Mouse (Mus musculus): ENCODE measurements around the gene Gstp3. TPM values are rescaled to one million over a fixed set of nuclear protein-coding genes. Genes with fewer than 3 reads are reported as not detected.

Gene Gstp3
- polyA plus RNA-seq (2012; rRNA removed), result 23.6 and 26.4 TPM in 2 replicates

DNA sequence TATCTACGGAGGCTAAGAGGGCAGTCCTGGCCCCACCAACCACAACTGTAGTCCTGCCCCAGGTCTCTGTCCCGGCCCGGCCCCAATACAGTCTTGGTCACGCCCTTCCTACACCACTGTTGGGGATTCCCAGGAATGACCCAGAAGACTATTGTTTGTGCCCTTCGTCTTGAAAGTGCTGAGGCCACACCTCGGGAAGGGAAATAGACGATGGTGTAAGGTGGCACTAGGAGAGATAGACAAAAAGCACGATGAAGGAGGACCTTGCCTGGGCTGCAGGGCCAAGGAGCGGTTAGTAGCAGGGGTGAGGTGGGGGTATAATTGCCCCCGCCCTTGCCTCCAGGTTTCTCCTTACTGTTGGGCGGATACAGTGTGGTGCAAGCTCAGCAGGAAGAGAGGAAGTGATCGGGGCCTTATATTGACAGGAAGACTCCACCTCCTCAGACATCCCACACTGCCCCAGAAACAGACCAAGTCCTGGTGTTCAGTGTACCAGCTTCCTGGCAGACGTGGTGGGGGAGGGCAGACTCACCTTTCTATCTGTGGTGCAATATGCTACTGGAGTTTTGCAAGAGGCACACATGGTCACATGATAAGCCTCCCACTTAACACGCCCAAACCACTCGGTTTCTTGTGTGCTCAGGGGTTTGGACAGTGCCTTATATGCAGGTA, at the start of gene Gstp3:
TSS of gene Gstp3 (minus strand) at position 501 of the 672 bp plus-strand sequence.
- Histone ChIP-seq H3K4me3 (ENCODE audit: control insufficient read depth, insufficient read depth, low read length) (peak within 1 kb of the TSS; percentile 44), H3K27ac (ENCODE audit: control insufficient read depth, insufficient read depth, low read length) (peak within 1 kb of the TSS; percentile 61), H3K4me1 (replicated peaks; ENCODE audit: control insufficient read depth, insufficient read depth, low read length) (peaks cover 27% of the 10 kb centered on the region), H3K36me3 (ENCODE audit: control insufficient read depth, insufficient read depth, low read length) (no peaks in the 10 kb centered on the region), H3K27me3 (ENCODE audit: control insufficient read depth, insufficient read depth, low read length) (no peaks in the 10 kb centered on the region)
- TF ChIP-seq CTCF (IDR thresholded peaks at IDR 0.05; ENCODE audit: borderline replicate concordance, control insufficient read depth, extremely low read depth, insufficient read depth, low read length, poor library complexity) (no peak), POLR2A (IDR thresholded peaks at IDR 0.05; ENCODE audit: control insufficient read depth, extremely low read depth, insufficient read depth, low read length, poor library complexity) (no peak)
- peak; percentile 41 for DNase-seq
- WGBS, result 30% methylated on average over 15 of the region's 15 CpGs

DNA sequence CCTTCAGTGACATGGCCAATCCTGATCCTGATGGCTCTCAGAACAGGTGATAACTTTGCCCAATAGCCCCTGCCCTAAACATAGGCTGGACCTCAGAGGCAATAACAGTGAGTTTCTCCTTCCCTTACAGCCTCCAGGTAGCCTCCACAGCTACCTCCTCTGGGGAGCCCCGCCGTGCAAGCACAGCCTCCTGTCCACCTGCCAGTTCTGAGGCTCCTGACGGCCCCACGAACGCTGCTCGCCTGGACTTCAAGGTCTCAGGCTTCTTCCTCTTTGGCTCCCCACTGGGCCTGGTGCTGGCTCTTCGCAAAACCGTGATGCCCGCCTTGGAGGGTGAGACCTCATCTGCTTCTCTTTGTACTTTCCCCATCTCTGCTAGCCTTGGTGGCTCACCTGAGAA, 49.2 kb upstream of the Gstp3 start:
- no peak overlapping the region for H3K27ac ChIP-seq (ENCODE audit: control insufficient read depth, insufficient read depth, low read length)
- WGBS, result 91% methylated on average over 9 of the region's 9 CpGs
- H3K4me1 ChIP-seq (replicated peaks; ENCODE audit: control insufficient read depth, insufficient read depth, low read length), result peaks cover 23% of the 10 kb centered on the region
- no peak for DNase-seq
- no peak overlapping the region for H3K4me3 ChIP-seq (ENCODE audit: control insufficient read depth, insufficient read depth, low read length)
- peaks cover 13% of the 10 kb centered on the region; the same call in 1 of the 2 replicates for H3K36me3 ChIP-seq (ENCODE audit: control insufficient read depth, insufficient read depth, low read length)
- TF ChIP-seq POLR2A (IDR thresholded peaks at IDR 0.05; ENCODE audit: control insufficient read depth, extremely low read depth, insufficient read depth, low read length, poor library complexity) (no peak), CTCF (IDR thresholded peaks at IDR 0.05; ENCODE audit: borderline replicate concordance, control insufficient read depth, extremely low read depth, insufficient read depth, low read length, poor library complexity) (no peak)
- no peaks in the 10 kb centered on the region for H3K27me3 ChIP-seq (ENCODE audit: control insufficient read depth, insufficient read depth, low read length)

DNA sequence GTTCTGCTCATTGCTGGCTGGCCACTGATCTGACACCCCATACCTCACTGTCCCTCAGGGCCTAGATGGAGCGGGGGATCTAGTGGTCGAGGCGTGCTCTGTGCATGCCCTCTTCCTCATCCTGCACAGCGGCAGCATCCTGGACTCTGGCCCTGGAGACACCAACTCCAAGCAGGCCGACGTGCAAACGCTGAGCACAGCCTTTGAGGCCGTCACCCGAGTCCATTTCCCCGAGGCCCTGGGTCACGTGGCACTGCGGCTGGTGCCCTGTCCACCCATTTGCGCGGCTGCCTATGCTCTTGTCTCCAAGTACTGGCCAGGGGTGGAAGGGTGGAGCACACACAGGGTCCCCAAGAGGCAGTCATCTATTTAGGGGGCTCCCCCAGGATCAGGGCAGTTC, 47.3 kb upstream of the Gstp3 start:
- H3K4me3 ChIP-seq (ENCODE audit: control insufficient read depth, insufficient read depth, low read length), result no peak overlapping the region
- TF ChIP-seq POLR2A (IDR thresholded peaks at IDR 0.05; ENCODE audit: control insufficient read depth, extremely low read depth, insufficient read depth, low read length, poor library complexity), result no peak
- no peak for TF ChIP-seq CTCF (IDR thresholded peaks at IDR 0.05; ENCODE audit: borderline replicate concordance, control insufficient read depth, extremely low read depth, insufficient read depth, low read length, poor library complexity)
- H3K27me3 ChIP-seq (ENCODE audit: control insufficient read depth, insufficient read depth, low read length), result no peaks in the 10 kb centered on the region
- DNase-seq, result no peak
- H3K27ac ChIP-seq (ENCODE audit: control insufficient read depth, insufficient read depth, low read length), result no peak overlapping the region
- 99% methylated on average over 14 of the region's 14 CpGs for WGBS
- H3K4me1 ChIP-seq (replicated peaks; ENCODE audit: control insufficient read depth, insufficient read depth, low read length), result peaks cover 19% of the 10 kb centered on the region
- 0 out of 2 replicates have a peak, but pooled peaks cover under 1% of the 10 kb centered on the region for H3K36me3 ChIP-seq (ENCODE audit: control insufficient read depth, insufficient read depth, low read length)

DNA sequence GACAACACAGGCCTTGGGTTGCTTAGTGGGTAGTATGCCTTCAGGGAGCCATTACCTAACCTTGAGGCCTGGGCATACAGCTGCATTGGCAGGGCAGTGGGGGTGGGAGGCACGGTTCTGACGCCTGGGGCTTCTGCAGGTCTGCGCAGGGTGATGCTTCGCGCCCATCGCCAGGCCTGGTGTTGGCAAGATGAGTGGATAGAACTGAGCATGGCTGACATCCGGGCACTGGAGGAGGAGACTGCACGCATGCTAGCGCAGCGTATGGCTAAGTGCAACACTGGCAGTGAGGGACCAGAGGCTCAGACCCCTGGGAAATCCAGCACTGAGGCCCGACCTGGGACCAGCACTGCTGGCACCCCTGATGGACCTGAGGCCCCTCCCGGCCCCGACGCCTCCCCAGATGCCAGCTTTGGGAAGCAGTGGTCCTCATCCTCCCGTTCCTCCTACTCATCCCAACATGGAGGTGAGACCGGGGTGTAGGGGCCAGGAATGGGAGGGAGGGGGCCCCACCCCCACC, 45.4 kb upstream of the Gstp3 start:
- Histone ChIP-seq H3K36me3 (ENCODE audit: control insufficient read depth, insufficient read depth, low read length) (no peaks in the 10 kb centered on the region), H3K4me1 (replicated peaks; ENCODE audit: control insufficient read depth, insufficient read depth, low read length) (peaks cover 35% of the 10 kb centered on the region), H3K4me3 (ENCODE audit: control insufficient read depth, insufficient read depth, low read length) (no peak overlapping the region), H3K27ac (ENCODE audit: control insufficient read depth, insufficient read depth, low read length) (no peak overlapping the region), H3K27me3 (ENCODE audit: control insufficient read depth, insufficient read depth, low read length) (no peaks in the 10 kb centered on the region)
- no peak for DNase-seq
- TF ChIP-seq CTCF (IDR thresholded peaks at IDR 0.05; ENCODE audit: borderline replicate concordance, control insufficient read depth, extremely low read depth, insufficient read depth, low read length, poor library complexity) (no peak), POLR2A (IDR thresholded peaks at IDR 0.05; ENCODE audit: control insufficient read depth, extremely low read depth, insufficient read depth, low read length, poor library complexity) (no peak)
- WGBS, result 96% methylated on average over 16 of the region's 16 CpGs

DNA sequence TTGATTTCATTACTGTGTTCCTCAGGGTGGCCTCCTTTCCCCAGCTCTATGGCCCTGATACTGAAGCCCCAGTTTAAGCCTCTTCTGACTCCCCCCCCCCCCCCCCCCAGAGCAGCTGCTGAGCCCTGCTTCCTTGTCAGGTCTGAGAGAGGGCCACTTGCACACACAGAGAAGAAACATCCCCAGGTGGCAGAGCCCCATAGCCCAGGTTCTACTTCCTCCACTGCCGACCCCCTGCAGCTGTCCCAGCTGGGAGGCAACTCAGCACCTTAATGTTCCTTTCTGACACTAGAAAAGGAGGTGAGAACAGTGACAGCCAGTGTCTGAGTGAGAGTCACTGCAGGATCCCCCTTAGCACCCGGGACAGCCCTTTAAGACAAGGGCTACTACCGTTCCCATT, 44.4 kb upstream of the Gstp3 start:
- TF ChIP-seq CTCF (IDR thresholded peaks at IDR 0.05; ENCODE audit: borderline replicate concordance, control insufficient read depth, extremely low read depth, insufficient read depth, low read length, poor library complexity) (no peak), POLR2A (IDR thresholded peaks at IDR 0.05; ENCODE audit: control insufficient read depth, extremely low read depth, insufficient read depth, low read length, poor library complexity) (no peak)
- Histone ChIP-seq H3K27ac (ENCODE audit: control insufficient read depth, insufficient read depth, low read length) (peak overlapping the region; percentile 56), H3K4me1 (replicated peaks; ENCODE audit: control insufficient read depth, insufficient read depth, low read length) (peaks cover 44% of the 10 kb centered on the region), H3K36me3 (ENCODE audit: control insufficient read depth, insufficient read depth, low read length) (no peaks in the 10 kb centered on the region), H3K27me3 (ENCODE audit: control insufficient read depth, insufficient read depth, low read length) (no peaks in the 10 kb centered on the region), H3K4me3 (ENCODE audit: control insufficient read depth, insufficient read depth, low read length) (no peak overlapping the region)
- 54% methylated on average over 3 of the region's 3 CpGs for WGBS
- no peak for DNase-seq

DNA sequence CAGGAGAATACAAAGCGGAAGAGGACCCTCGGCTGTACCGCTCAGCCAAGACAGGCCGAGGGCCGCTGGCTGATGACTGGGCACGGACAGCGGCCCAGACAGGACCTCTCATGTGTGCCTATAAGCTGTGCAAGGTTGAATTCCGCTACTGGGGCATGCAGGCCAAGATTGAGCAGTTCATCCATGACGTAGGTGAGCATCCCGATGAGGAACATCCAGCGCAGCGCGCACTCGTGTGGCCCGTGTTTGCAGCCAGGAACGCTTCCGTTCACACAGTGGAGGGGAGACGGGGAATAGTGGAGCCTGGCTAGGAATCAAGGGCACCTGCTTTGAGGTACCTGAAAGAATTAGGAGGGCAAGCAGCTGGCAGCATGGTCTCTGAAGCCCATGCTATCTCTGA, 43.9 kb upstream of the Gstp3 start:
- 97% methylated on average over 18 of the region's 18 CpGs for whole genome bisulfite sequencing
- no peak for TF ChIP-seq CTCF (IDR thresholded peaks at IDR 0.05; ENCODE audit: borderline replicate concordance, control insufficient read depth, extremely low read depth, insufficient read depth, low read length, poor library complexity)
- TF ChIP-seq POLR2A (IDR thresholded peaks at IDR 0.05; ENCODE audit: control insufficient read depth, extremely low read depth, insufficient read depth, low read length, poor library complexity), result no peak
- Histone ChIP-seq H3K27me3 (ENCODE audit: control insufficient read depth, insufficient read depth, low read length) (no peaks in the 10 kb centered on the region), H3K4me3 (ENCODE audit: control insufficient read depth, insufficient read depth, low read length) (no peak overlapping the region), H3K36me3 (ENCODE audit: control insufficient read depth, insufficient read depth, low read length) (no peaks in the 10 kb centered on the region), H3K27ac (ENCODE audit: control insufficient read depth, insufficient read depth, low read length) (peak overlapping the region; percentile 56; the same call in 1 of the 2 replicates), H3K4me1 (replicated peaks; ENCODE audit: control insufficient read depth, insufficient read depth, low read length) (peaks cover 49% of the 10 kb centered on the region)
- no peak for DNase-seq

Measured in thymus, adult 2 months (tissue).